Mouse (Mus musculus) MEL (cell line): Measurements from ENCODE around the gene Cdk15. TPM values are rescaled to one million over a fixed set of nuclear protein-coding genes. Genes with fewer than 3 reads are reported as not detected.

Experiments used
- DNase-seq: peaks from one replicate; pipeline ENCODE4 v3.0.0; 2011; ENCODE audit warnings: low read depth, low spot score
- H3K27ac ChIP-seq: 2 replicates; pipeline ENCODE4 v1.5.1; 2012; ENCODE audit warnings: low read depth, mild to moderate bottlenecking, control low read depth, low read length, moderate library complexity; ENCODE audit not compliant: control insufficient read depth
- H3K27me3 ChIP-seq, 2 experiments: fragments of 150-350 bp in 1 of 2; sonication (generic) in 1 of 2; 2 replicates each; pipeline ENCODE4 v1.6.1; 2012; ENCODE audit warnings: low read length in 2 of 2, mild to moderate bottlenecking in 2 of 2, improper control_type of control experiment in 1 of 2, moderate library complexity in 1 of 2; ENCODE audit not compliant: insufficient read depth in 2 of 2, control insufficient read depth in 1 of 2
- H3K36me3 ChIP-seq, 2 experiments: 2 replicates each; pipeline ENCODE4 v1.6.1; 2012 to 2014; ENCODE audit warnings: low read length in 2 of 2, improper control_type of control experiment in 1 of 2, inconsistent platforms in 1 of 2, mild to moderate bottlenecking in 1 of 2; ENCODE audit not compliant: insufficient read depth in 2 of 2, control insufficient read depth in 1 of 2
- H3K4me1 ChIP-seq, 2 experiments: fragments of 150-350 bp in 1 of 2; sonication (generic) in 1 of 2; 2 replicates each; pipeline ENCODE4 v1.6.1; 2012; ENCODE audit warnings: low read length in 2 of 2, improper control_type of control experiment in 1 of 2, mild to moderate bottlenecking in 1 of 2; ENCODE audit not compliant: insufficient read depth in 2 of 2, control insufficient read depth in 1 of 2
- H3K4me3 ChIP-seq, 2 experiments: fragments of 150-350 bp in 1 of 2; sonication (generic) in 1 of 2; 2 replicates each; pipeline ENCODE4 v1.5.1; 2012; ENCODE audit warnings: low read depth in 2 of 2, low read length in 2 of 2, mild to moderate bottlenecking in 2 of 2, moderate library complexity in 2 of 2, control low read depth in 1 of 2, improper control_type of control experiment in 1 of 2; ENCODE audit not compliant: control insufficient read depth in 1 of 2, insufficient read depth in 1 of 2
- H3K79me2 ChIP-seq: 2 replicates; pipeline ENCODE4 v1.6.1; 2012; ENCODE audit warnings: mild to moderate bottlenecking, low read length, moderate library complexity; ENCODE audit not compliant: control insufficient read depth, poor library complexity, insufficient read depth
- H3K9ac ChIP-seq: 2 replicates; pipeline ENCODE4 v1.6.1; 2012; ENCODE audit warnings: low read depth, mild to moderate bottlenecking, control low read depth, low read length, moderate library complexity; ENCODE audit not compliant: control insufficient read depth, poor library complexity, severe bottlenecking
- H3K9me3 ChIP-seq: fragments of 150-350 bp; sonication (generic); replicated peaks from 2 replicates; pipeline ENCODE4 v1.6.1; 2012; ENCODE audit warnings: mild to moderate bottlenecking, low read length, improper control_type of control experiment, moderate library complexity; ENCODE audit not compliant: insufficient read depth
- CHD1 ChIP-seq: IDR thresholded peaks from 2 replicates; pipeline ENCODE4 v1.6.1; 2012; ENCODE audit warnings: low read depth, mild to moderate bottlenecking, inconsistent platforms, low read length, improper control_type of control experiment
- CHD2 ChIP-seq: IDR thresholded peaks from 2 replicates; pipeline ENCODE4 v1.6.1; 2011; ENCODE audit warnings: low read length, improper control_type of control experiment
- CTCF ChIP-seq, 3 experiments: IDR thresholded peaks in 2 of 3; conservative IDR thresholded peaks in 1 of 3; 2 replicates each; pipeline ENCODE4 v1.5.1; 2011 to 2012; ENCODE audit warnings: low read length in 3 of 3, low read depth in 2 of 3, mild to moderate bottlenecking in 2 of 3, improper control_type of control experiment in 1 of 3, inconsistent platforms in 1 of 3, mixed read lengths in 1 of 3, moderate library complexity in 1 of 3; ENCODE audit not compliant: control insufficient read depth in 1 of 3, insufficient read depth in 1 of 3, poor library complexity in 1 of 3, severe bottlenecking in 1 of 3
- E2F4 ChIP-seq: IDR thresholded peaks from 2 replicates; pipeline ENCODE4 v1.6.1; 2011; ENCODE audit warnings: low read depth, low read length, improper control_type of control experiment, borderline replicate concordance
- GABPA ChIP-seq: IDR thresholded peaks from 2 replicates; pipeline ENCODE4 v1.6.1; 2012; ENCODE audit warnings: low read depth, mild to moderate bottlenecking, inconsistent platforms, low read length, improper control_type of control experiment, moderate library complexity
- JUND ChIP-seq: IDR thresholded peaks from 2 replicates; pipeline ENCODE4 v1.6.1; 2011; ENCODE audit warnings: low read depth, mild to moderate bottlenecking, improper control_type of control experiment, low read length
- MEF2A ChIP-seq: IDR thresholded peaks from 2 replicates; pipeline ENCODE4 v1.6.1; 2014; ENCODE audit warnings: low read depth, mild to moderate bottlenecking, inconsistent platforms, low read length, improper control_type of control experiment; ENCODE audit not compliant: poor library complexity, insufficient replicate concordance, severe bottlenecking; ENCODE audit errors: extremely low read depth
- RAD21 ChIP-seq: IDR thresholded peaks from 2 replicates; pipeline ENCODE4 v1.6.1; 2011; ENCODE audit warnings: mild to moderate bottlenecking, low read depth, low read length, improper control_type of control experiment
- TAL1 ChIP-seq: IDR thresholded peaks from 2 replicates; pipeline ENCODE4 v1.6.1; 2012; ENCODE audit warnings: mild to moderate bottlenecking, inconsistent platforms, low read length, moderate library complexity, mixed read lengths
- UBTF ChIP-seq: IDR thresholded peaks from 2 replicates; pipeline ENCODE4 v1.6.1; 2012; ENCODE audit warnings: low read depth, mild to moderate bottlenecking, inconsistent platforms, low read length, improper control_type of control experiment, moderate library complexity, borderline replicate concordance; ENCODE audit not compliant: insufficient read depth
- USF2 ChIP-seq, 2 experiments: IDR thresholded peaks; 2 replicates each; pipeline ENCODE4 v1.6.1; 2011 to 2012; ENCODE audit warnings: improper control_type of control experiment in 2 of 2, low read length in 2 of 2, borderline replicate concordance in 1 of 2, inconsistent platforms in 1 of 2, low read depth in 1 of 2, mild to moderate bottlenecking in 1 of 2; ENCODE audit not compliant: insufficient read depth in 1 of 2
- polyA plus RNA-seq, 2 experiments: library from polyadenylated mRNA; stranded (reverse) in 1 of 2; unstranded in 1 of 2; fragments of >175 nt in 1 of 2; fragments of >200 nt in 1 of 2; gene quantifications; 2 replicates each; pipeline versions ENCODE4 v1.2.1 to v1.2.4; 2012; ENCODE audit warnings: low replicate concordance in 2 of 2, low read depth in 1 of 2; ENCODE audit not compliant: insufficient read length in 2 of 2, insufficient read depth in 1 of 2, missing spikeins in 1 of 2
- total RNA-seq: library from RNA; depleted of rRNA; stranded (reverse); fragments of 300-350 nt; gene quantifications from 2 replicates; pipeline ENCODE4 v1.2.3, GENCODE M21; 2012

Cdk15 gene
- total and polyA plus RNA-seq, 3 experiments = not detected

- Histone ChIP-seq H3K79me2 (no peaks in the 10 kb centered on the region), H3K27ac (no peak overlapping the region), H3K9me3 (no peaks in the 10 kb centered on the region), H3K27me3 (peaks cover 12 to 14% of the 10 kb centered on the region in 2 experiments), H3K4me3 (no peak overlapping the region), H3K4me1 (no peaks in the 10 kb centered on the region), H3K9ac (no peak overlapping the region), H3K36me3 (no peaks in the 10 kb centered on the region)
- TF ChIP-seq CHD2 (no peak), UBTF (no peak)
- DNase-seq = no peak
Measured at GRCm38 (mm10) chr1:59291652-59292051, 34.9 kb downstream of the Cdk15 start.

DNA sequence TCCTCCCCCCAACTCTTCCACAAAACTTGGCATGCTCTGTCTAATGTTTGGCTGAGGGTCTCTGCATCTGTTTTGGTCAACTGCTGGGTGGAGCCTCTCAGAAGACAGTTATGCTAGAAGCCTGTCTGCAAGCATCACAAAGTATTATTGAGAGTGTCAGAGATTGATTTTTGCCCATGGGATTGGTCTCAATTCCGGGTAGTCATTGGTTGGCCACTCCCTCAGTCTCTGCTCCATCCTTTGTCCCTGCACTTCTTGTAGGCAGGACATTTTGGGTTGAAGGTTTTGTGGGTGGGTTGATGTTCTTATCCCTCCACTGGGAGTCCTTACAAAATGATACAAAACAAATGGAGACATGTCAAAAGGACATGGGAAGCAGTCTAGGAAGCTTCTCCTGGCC lies 39.1 kb downstream of the Cdk15 start:
- Histone ChIP-seq H3K9ac (no peak overlapping the region), H3K79me2 (no peaks in the 10 kb centered on the region), H3K4me1 (no peaks in the 10 kb centered on the region), H3K27ac (no peak overlapping the region), H3K36me3 (no peaks in the 10 kb centered on the region), H3K4me3 (no peak overlapping the region), H3K27me3 (peaks cover 18 to 26% of the 10 kb centered on the region in 2 experiments), H3K9me3 (no peaks in the 10 kb centered on the region)
- TF ChIP-seq E2F4 = no peak
- TF ChIP-seq MEF2A = no peak
- no peak for TF ChIP-seq JUND
- no peak for TF ChIP-seq CTCF (IDR thresholded peaks at IDR 0.05 in 2 of 3, conservative IDR thresholded peaks at IDR 0.05 in 1 of 3; ENCODE audit: control insufficient read depth in 1 of 3, insufficient read depth in 1 of 3, low read depth in 2 of 3, low read length in 3 of 3, poor library complexity in 1 of 3, severe bottlenecking in 1 of 3)
- no peak for TF ChIP-seq TAL1
- no peak for TF ChIP-seq GABPA
- TF ChIP-seq CHD1 = no peak
- no peak for TF ChIP-seq USF2 (IDR thresholded peaks at IDR 0.05; ENCODE audit: borderline replicate concordance in 1 of 2, insufficient read depth in 1 of 2, low read depth in 1 of 2, low read length in 2 of 2)
- TF ChIP-seq RAD21 = no peak
- DNase-seq = no peak

GRCm38 (mm10) chr1:59297167-59297566 lies 40.5 kb downstream of the Cdk15 start:
- H3K9ac ChIP-seq = no peak overlapping the region
- peak; percentile 18 for DNase-seq
- no peaks in the 10 kb centered on the region for H3K9me3 ChIP-seq
- H3K27me3 ChIP-seq = peaks cover 13 to 29% of the 10 kb centered on the region in 2 experiments
- H3K27ac ChIP-seq = no peak overlapping the region
- H3K4me1 ChIP-seq = no peaks in the 10 kb centered on the region
- H3K4me3 ChIP-seq = no peak overlapping the region
- no peak for TF ChIP-seq GABPA
- H3K79me2 ChIP-seq = no peaks in the 10 kb centered on the region
- H3K36me3 ChIP-seq = no peaks in the 10 kb centered on the region
